Mouse (Mus musculus) testis, adult 2 months (tissue): ENCODE measurements around the gene Ddrgk1.

Experiments
- CTCF ChIP-seq: fragments of 200-500 bp; IDR thresholded peaks from 2 replicates; pipeline ENCODE4 v1.5.1; 2012; ENCODE audit warnings: low read depth, mild to moderate bottlenecking, inconsistent platforms, low read length, moderate library complexity; ENCODE audit not compliant: control insufficient read depth, insufficient read depth, insufficient replicate concordance
- POLR2A ChIP-seq: fragments of 200-500 bp; IDR thresholded peaks from 2 replicates; pipeline ENCODE4 v1.6.1; 2012; ENCODE audit warnings: low read depth, mild to moderate bottlenecking, inconsistent platforms, low read length, moderate library complexity; ENCODE audit not compliant: control insufficient read depth

- TF ChIP-seq CTCF = no peak
- TF ChIP-seq POLR2A = no peak
Observed at GRCm38 (mm10) chr2:130634739-130635411, 29.6 kb downstream of the Ddrgk1 start.
